Mouse (Mus musculus) kidney, adult 18-20 months (tissue): ENCODE measurements around the gene Rab5a.
"Not testable (repeated sequence)": the region's sequence is repeated elsewhere in the genome, so short reads cannot be mapped to it uniquely, and the experiment has no call there.

Source experiments
- DNase-seq: peaks from one replicate; pipeline ENCODE4 v3.0.0; 2021

The Rab5a gene

DNA sequence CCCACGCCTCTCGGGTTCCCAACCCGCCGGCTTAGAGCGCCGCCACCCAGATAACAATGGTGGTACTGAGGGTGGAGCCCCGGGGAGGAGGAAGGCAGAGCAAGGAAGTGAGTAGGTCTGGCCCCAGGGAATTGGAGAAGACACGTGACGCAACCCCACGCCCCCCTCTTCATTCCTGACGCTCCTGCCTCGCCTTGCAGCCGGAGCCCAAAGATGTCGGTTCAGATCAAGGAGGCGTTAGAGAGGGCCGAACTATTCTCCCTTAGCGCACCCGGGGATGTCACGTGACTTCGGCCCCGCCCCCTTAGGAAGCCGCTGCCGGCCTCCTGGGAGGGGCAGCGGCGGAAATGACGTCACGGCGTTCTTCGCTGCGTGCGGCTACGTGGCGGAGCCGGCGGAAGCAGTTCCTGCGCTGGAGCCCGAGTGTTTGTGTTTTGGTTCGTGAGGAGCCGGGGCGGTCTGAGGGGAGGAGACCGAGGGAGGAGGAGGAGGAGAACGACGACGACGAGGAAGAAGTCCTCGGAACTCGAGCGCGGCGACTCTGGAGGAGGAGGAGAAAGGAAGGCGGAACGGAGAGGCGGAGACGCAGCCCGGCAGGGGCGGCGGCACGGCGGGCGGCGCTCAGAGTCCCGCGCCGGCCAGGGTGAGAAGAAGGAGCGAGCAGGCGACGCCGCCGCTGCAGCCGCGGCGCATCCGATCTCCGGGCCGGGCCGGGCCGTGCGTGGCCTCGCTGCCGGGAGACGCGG, at the start of gene Rab5a:
TSS of gene Rab5a (plus strand) at position 377 of the 746 bp plus-strand sequence.
- peak; percentile 100 for DNase-seq

DNA sequence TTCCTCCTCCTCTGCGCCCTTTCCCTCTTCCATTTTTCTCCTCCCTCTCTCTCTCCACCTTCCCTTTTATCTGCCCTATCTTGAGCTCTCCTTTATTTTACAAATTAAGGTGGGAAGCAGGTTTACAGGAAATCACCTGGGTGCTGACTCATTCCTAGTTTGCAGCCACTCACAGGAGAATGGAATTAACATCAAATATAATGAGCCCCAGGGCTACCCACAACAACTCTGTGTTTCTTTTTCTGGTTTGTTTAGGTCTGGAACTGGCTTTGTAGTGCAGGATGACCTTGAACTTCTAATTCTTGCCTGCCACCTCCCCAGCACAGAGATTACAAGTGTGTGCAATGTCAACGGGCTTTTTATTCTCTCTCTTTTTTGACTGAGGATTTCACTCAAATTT, 22.9 kb upstream of the Rab5a start:
- DNase-seq, result no peak

DNA sequence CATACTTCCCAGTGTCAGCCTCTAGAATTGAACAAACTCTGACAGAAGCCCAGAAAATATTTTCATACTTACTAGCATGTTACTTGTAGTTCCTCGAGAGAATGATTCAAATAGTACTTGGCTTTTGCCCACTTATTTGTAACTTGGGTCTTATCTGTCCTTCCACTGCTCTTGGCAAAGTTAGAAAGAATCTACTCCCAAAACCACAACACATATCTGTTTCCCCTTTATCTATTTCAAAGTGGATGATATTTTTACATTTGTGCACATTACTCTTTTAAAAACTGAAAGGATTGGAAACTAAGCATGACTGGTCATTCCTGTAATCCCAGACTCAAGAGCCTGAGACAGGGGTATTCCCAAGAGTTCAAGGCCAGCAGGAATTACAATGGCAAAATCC, 22.3 kb upstream of the Rab5a start:
- no peak for DNase-seq

DNA sequence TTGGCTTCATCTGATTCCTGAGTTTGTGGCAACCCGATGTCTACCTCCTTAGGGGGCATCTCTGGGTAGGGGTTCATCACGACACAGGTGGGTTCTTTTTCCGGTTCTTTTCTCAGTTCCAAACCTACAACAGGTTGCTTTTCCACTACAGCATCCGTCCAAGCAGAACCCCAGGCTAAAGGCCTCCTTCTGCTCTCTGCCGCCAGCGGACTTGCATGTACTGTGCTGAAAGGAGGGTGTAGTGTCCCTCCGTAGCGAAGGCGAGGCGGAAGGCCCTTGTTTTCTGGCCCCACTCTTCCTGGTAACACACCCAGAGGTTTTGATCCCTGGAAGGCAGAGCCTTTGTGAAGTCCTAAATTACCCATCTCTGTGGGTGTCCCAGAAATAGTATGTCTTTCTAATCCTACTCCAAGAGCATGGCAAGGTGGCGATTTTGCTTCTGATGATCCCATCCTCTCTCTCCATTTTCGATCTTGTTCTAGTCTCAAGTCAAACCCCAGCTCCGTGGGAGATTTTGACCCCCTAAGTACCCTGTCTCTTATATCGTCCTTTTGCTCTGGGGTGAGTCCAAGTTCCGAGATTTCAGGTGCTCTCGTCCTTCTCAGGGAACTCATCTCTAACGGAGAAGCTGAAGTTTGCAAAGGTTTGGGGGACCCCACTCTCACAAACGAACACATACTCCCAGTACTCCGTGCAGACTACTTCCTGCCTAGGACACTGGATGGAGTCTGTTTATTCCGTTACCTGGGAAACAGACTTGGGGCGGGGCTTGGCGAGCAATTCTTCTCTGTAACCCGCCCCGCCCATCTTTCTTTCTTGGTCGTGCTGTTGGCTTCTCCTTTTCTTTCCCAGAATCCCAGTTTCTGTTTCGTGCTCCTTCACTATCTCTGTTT, 16.2 kb upstream of the Rab5a start, which contains the start of gene Efhb:
TSS of gene Efhb (minus strand) at position 719 of the 893 bp plus-strand sequence.
- peak; percentile 90 for DNase-seq

DNA sequence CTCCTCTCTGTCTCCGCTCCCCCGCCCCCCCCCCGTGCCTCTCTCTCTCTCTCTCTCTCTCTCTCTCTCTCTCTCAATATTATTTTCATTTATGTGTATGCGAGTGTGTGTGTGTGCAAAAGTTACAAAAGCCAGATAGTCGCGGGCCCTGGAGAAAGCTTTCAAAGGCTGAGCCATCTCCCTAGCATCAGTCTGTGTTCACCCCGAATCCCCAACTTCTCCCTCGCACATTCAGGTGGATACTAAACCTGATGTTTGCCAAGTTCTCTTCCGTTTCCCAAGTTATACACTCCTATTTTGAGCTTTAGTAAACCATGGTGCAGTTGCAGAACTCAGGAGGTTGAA, 15.6 kb upstream of the Rab5a start:
- DNase-seq, result no peak

DNA sequence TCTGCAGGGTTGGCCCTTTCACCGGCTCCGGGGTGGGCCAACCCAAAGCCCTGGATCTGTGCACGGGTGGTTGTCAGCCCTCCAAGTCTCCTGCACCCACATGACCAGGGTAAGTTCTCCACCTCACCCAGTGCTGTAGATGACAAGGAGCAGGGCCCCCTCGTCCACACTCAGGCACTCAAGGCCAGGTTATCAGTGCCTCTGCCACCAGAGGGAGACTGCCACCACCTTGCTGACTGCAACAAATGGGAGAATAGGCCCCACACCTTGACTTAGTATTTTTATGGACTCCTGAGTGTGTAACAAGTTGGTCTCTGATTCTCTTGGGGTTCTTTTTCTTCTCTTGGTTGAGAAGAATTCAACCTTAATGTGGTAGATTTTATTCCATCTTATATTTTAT, 13.5 kb upstream of the Rab5a start:
- no peak for DNase-seq

DNA sequence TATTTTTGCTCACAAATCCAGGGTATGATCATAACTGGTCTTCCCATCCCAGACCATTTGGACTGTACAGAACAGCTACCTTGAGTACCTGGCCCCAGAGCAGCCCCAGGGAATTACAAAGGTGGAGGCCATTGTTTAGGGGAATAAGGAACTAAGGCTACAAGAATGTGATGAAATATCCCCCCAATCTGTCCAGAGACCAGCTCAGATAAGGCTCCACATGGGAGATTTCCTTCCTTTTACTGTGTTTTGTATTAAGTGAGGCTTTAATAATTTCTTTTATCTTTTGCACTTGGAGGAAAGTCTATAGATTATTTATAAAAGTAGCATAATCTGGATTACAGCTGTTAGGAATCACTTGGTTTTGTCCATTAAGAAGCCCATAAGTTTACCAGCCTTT, 10.3 kb upstream of the Rab5a start:
- no peak for DNase-seq

DNA sequence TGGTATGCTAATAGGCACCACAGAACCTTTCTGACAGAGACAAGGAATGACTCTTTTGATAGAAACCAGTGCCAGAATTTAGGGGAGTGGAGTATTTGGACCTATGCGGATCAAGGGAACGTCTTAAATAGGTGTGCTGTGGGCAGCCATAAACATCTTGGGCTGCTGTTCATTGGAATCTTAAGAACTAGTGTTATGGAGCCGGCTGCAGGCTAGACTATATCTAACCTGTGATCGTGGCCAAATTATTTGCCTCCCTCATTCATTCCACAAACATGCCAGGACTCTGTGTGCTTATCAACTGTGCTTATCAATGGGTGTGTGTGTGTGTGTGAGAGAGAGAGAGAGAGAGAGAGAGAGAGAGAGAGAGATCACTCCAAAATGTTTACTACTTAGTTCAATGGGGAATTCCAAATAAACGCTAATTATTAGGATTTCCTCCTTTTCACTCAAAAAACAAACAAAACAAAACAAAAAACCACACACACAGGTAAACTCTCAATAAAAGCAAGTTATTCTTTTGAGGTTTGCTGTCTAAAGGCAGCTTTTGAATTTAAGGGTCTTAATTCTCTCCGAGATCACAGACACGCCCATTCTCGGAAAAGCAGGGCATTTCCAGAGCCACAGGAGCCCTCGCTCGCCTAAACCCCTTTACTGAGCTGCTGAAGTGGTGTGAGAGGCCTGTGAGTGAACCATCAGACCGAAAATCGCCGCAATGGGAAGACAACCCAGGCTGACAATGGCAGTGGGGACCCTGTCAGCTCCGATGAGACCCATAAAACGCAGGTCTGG, 772 bp upstream of the Rab5a start:
- DNase-seq, result no peak

DNA sequence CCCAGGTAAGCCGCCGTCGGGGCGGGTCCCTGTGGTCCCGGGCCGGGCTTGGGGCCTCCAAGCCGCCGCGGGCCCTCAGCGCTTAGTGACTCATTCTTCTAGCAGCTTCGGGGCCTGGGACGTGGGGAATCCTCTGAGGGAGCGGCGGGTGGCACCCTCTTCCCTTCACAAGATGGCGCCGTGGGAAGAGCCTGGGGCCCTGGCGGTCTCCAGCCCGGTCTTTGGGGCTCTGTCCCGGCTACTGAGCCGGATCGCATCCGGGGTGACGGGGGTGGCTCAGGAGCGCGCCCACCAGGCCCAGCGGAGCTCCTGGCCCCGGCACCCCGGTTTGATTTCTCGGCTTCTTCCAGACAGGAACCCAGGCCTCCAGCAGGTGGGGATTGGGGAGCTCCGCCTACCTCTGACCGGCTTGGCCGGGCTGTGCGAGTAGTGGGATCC, 589 bp downstream of the Rab5a start:
- DNase-seq, result peak; percentile 74

DNA sequence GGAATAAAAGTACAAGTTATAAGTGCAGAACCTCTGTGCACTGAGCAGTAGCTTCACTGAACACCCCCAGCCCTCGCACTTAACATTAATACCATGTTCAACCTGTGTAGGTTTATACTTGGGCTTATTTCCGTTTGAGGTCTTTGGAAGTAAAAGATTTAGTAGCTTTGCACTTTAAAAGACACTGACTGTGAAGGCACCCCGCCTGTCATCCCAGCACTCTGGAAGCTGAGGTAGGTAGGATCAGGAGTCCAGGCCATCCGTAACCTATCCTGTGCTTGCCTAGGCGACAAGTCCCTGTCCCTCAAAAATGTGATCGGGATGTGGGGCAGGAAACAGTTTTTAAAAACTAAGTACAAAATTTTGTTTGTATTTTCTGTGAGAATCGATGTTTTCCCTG, 1.4 kb downstream of the Rab5a start:
- DNase-seq, result no peak

DNA sequence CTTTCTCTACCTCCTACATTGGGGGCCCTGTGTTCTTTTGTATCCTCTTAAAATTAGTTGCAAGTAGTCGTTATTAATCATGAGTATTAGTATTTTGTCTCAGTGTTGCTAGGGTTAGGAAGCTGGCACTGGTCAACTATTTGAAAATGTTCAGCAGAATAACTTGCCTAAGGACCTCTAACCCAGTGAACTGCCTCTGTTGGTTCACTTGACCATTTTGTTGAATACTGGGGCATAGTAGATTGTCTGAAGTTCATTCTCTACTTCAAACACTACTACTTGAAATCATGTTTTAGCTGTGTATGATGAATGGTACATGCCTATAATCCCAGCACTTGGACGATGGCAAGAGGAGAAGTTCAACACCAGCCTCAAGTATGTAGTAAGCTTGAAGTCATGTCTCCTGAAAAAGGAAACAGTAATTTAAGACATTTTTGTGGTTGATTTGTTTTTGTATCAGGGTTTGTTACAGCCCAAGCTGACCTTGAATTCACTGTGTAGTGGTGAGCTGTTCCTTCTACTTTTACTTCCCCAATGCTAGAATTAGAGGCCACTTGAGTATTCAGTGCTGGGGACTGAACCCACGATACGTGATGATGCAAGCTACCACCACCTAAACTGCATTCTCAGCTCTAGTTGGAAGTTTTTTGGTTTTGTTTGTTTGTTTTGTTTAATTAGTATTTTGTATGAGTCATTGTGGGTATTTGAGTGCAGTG, 9.4 kb downstream of the Rab5a start:
- no peak for DNase-seq

DNA sequence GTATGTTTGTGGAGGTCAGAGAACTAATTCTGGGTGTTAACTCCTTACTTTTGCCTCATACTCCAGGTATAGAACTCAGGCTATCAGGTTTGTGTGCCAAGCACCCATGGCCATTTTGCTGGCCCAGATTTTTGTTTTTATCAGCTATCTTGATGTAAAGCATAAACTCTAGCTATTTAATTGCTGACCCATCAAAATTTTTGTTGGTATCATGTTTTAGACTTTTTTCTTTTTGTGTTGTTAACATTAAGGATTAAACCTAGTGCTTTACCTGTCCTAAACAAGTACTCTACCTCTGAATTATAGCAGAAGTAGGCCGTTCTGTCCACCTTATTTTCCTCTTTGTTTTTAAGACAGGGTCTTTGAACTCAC, 10.0 kb downstream of the Rab5a start:
- no peak for DNase-seq

DNA sequence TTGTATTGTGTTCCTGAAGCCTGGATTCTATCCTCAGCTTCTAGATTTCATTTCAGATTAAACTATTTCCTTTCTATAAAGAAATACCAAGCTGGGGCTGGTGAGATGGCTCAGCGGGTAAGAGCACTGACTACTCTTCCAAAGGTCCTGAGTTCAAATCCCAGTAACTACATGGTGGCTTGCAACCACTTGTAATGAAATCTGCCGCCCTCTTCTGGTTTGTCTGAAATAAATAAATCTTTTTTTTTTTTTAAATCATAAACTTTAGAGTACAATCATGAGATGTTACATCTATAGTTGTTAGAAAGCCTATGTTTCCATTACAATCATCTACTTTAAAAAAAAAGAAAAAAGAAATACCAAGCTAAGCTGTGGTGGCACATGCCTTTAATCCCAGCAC, 23.9 kb downstream of the Rab5a start:
- DNase-seq, result no peak

DNA sequence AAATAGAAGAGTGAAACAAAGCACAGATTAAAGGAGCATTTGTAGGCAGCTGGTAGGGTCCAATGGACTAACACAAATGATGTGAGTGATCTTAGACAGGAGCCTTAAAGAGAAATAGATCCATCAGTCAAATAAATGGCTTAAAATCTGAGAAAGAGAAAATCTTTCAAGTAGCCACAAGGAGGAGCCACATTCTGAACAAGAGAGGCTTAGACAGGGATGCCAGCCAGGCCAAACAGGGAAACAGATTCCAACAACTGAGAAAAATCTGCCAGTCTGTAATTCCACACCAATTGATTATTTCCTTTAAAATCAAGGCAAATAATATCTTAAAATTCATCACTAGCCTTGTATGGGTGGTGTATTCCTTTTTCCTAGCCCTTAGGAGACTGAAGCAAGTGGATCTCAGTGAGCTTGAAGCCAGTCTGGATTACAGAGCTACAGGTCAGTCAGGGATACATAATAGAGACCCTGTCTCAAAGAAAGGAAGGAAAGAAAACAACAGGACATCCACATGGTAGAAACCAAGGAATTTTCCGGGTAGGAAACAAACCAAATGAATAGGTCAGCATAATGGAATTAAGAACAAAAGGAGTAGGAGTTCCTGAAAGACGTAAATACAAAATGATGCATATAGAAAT, 33.4 kb downstream of the Rab5a start:
- DNase-seq, result no peak

DNA sequence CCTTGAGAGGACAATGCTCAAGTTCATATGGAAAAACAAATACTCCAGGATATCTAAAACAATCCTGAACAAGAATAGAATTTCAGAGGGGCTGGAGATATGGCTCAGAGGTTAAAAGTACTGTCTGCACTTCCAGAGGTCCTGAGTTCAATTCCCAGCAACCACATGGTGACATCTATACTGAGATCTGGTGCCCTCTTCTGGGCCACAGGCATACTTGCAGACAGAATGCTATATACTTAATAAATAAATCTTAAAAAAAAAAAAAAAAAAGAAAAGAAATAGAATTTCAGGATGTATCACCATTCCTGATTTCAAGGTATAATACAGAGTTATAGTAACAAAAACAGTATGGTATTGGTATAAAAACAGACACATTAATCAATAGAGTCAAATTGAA, 40.3 kb downstream of the Rab5a start:
- no peak for DNase-seq

DNA sequence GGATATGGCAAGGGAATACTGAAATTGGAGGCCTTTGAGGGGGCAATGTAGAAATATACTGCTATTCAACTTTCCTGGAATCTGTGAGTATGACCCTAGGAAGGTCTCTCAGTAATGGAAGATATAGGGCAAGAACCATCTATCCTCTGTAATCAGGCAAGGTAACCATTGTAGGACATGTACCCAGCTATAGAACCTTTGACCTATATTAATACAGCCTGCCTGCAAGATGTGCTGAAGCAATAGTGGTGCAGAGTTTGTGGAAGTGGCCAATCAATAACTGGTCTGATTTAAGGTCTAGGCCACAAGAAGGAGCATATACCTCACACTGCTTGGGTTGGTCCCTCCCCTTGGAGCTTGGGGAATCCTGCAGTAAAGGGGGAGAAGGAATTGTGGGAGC, 41.5 kb downstream of the Rab5a start:
- DNase-seq, result no peak

DNA sequence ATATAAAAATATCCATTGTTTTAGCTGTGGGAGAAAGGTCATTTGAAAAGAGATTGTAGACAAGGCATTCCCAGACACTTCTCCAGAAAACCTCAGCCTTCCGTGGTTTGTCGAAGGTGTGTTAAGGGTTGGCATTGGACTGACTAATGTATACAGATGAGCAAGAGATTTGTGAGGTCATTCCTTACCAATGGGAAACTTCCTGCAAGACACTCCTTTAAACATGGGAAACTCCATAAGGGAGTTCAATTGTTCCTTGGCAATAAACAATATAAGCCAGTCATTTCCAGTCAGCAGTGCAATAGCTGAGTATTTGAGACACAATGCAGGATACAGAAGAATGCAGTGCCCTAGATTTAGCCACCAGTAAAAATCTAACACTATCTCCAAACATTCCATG, 49.0 kb downstream of the Rab5a start:
- DNase-seq, result no peak

DNA sequence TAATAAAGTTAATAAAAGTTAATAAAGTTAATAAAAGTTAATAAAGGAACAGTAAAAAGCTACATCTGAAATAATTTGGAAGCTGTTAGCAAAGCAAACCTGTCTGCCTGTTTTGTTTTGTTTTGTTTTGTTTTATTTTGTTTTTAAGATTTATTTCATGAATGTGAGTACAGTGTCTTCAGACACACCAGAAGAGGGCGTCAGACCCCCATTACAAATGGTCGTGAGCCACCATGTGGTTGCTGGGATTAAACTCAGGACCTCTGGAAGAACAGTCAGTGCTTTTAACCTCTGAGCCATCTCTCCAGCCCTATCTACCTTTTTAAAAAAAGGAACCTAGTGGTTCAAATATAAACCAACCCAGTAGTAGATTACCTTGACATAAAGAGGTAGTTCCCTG, 52.1 kb downstream of the Rab5a start:
- DNase-seq, result no peak

DNA sequence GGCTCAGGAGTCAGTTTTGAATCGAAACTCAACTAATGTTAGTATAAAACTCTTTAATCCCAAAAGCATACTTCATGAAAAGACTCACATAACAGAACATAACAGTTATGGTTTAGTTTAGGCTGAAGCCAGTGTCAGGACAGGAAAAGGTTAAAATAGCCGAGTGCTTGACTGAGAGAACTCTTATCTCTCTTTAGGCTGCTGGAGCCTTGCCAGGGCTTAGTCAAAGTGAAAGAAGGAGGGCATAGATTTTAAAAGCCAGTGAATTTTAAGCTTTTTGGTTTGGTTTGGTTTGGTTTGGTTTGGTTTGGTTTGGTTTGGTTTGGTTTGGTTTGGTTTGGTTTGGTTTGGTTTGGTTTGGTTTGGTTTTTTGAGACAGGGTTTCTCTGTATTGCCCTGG, 53.4 kb downstream of the Rab5a start:
- no peak for DNase-seq

DNA sequence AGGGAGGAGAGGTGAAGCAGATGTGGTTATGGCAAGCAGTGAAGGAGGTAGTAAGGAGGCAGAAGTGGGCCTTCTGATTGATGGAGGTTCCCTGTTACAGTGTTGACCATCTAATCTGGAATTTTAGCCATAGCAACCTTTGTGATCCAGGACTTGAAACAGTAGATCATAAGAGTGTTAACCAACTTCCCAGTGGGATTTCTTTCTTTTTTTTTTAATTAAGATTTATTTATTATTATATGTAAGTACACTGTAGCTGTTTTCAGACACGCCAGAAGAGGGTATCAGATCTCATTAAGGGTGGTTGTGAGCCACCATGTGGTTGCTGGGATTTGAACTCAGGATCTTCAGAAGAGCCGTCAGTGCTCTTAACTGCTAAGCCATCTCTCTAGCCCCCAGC, 60.3 kb downstream of the Rab5a start, which contains the start of gene Pp2d1:
TSS of gene Pp2d1 (minus strand) at position 101 of the 400 bp plus-strand sequence.
- DNase-seq, result not testable (repeated sequence)

DNA sequence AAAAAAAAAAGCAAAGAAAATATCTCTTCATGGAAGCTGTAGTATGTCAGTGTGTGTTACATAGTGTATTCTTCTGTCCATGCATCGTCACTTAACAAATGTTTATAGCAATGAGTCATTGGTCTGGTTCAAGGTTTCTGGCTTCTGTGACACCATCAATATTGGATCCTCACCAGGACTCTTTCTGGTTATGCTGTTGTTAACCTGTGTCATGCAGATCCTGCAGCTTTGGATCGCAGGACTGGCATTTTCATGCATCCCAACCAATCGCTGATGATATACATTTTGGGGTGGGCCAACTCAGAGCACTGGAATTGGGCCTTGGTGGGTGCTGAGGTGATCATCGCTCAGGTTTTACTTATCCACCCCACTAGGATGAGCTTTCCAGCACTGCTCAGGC, 63.5 kb downstream of the Rab5a start:
- DNase-seq, result no peak
